Mouse (Mus musculus) thymus, adult 2 months (tissue): Measurements from ENCODE around the gene Gm10447.

ENCODE experiments used
- CTCF ChIP-seq: fragments of 200-500 bp; IDR thresholded peaks from 2 replicates; pipeline ENCODE4 v1.5.1; 2012; ENCODE audit warnings: mild to moderate bottlenecking, control low read depth, low read length, moderate library complexity, borderline replicate concordance; ENCODE audit not compliant: control insufficient read depth, poor library complexity, insufficient read depth; ENCODE audit errors: extremely low read depth
- POLR2A ChIP-seq: fragments of 200-500 bp; IDR thresholded peaks from 2 replicates; pipeline ENCODE4 v1.6.1; 2012; ENCODE audit warnings: mild to moderate bottlenecking, low read length, control low read depth, moderate library complexity; ENCODE audit not compliant: control insufficient read depth, poor library complexity, insufficient read depth; ENCODE audit errors: extremely low read depth

- no peak for TF ChIP-seq CTCF
- TF ChIP-seq POLR2A, result no peak
Observed at GRCm38 (mm10) chr11:53472709-53473108, 15.8 kb upstream of the Gm10447 start.
